In genomic region chr3:19810034-19810433, GRCm38 (mm10) we compare ENCODE assay signal across 21 mouse cellular contexts.
A peak's percentile ranks its signal among the peaks of the same experiment; 100 is the strongest.
DNase-seq lines count a peak whose midpoint lies in the region; ATAC-seq and TF ChIP-seq lines count a peak whose summit lies in the region.
"Had no signal": no experiment of that assay in that cellular context is flagged by ENCODE, and none has a peak within 500 bp of the region (broad histone marks: within the 10 kb centered on the region; RNA-seq: fewer than 3 reads in every experiment).

No protein-coding gene starts in this region.

- H3K4me2 ChIP-seq in liver, postnatal 0 days (ENCODE audit: low read depth, low read length): no peak overlapping the region
- H3K4me2 ChIP-seq: embryonic facial prominence, embryonic 15.5 days; heart, embryonic 12.5 days; hindbrain, embryonic 15.5 days had no signal

- H3K36me3 ChIP-seq in embryonic facial prominence, embryonic 10.5 days (replicated peaks): no peaks in the 10 kb centered on the region
- no peaks in the 10 kb centered on the region for H3K36me3 ChIP-seq in liver, postnatal 0 days (replicated peaks; ENCODE audit: insufficient read depth, low read length)
- H3K36me3 ChIP-seq: embryonic facial prominence, embryonic 15.5 days; forebrain, embryonic 10.5 days; heart, embryonic 12.5 days; hindbrain, embryonic 15.5 days had no signal

- ATAC-seq in liver, postnatal 0 days: no peak
- ATAC-seq: activated CD4-positive, CD25-positive, alpha-beta regulatory T cell, adult 4 months; forebrain, embryonic 14.5 days; Patski had no signal

- DNase-seq in adrenal gland, postnatal 14 days: peak; percentile 6
- no peak for DNase-seq in adrenal gland, postnatal 25 days
- peak; percentile 15 for DNase-seq in kidney, postnatal 14 days
- no peak for DNase-seq in kidney, postnatal 25 days
- DNase-seq in embryonic facial prominence, embryonic 10.5 days (ENCODE audit: low spot score): peak; percentile 20
- DNase-seq in retina, postnatal 1 day: peak; percentile 2
- DNase-seq in liver, postnatal 0 days: no peak
- DNase-seq: cerebellum, adult 11-12 months; cerebellum, adult 9-10 months; cerebellum, postnatal 25 days; gastrocnemius, adult 2 months; gastrocnemius, postnatal 25 days had no signal

- no peak overlapping the region for H3K9ac ChIP-seq in liver, postnatal 0 days (replicated peaks)
- H3K9ac ChIP-seq: embryonic facial prominence, embryonic 15.5 days; heart, embryonic 12.5 days; hindbrain, embryonic 15.5 days had no signal

- no peaks in the 10 kb centered on the region for H3K27me3 ChIP-seq in embryonic facial prominence, embryonic 10.5 days (replicated peaks; ENCODE audit: low read depth, poor library complexity, severe bottlenecking)
- no peaks in the 10 kb centered on the region for H3K27me3 ChIP-seq in liver, postnatal 0 days (ENCODE audit: insufficient read depth, low read length)
- H3K27me3 ChIP-seq: CH12.LX; embryonic facial prominence, embryonic 15.5 days; heart, embryonic 12.5 days; hindbrain, embryonic 15.5 days had no signal

- no peaks in the 10 kb centered on the region for H3K4me1 ChIP-seq in embryonic facial prominence, embryonic 10.5 days
- no peaks in the 10 kb centered on the region for H3K4me1 ChIP-seq in liver, postnatal 0 days (ENCODE audit: insufficient read depth)
- H3K4me1 ChIP-seq: embryonic facial prominence, embryonic 15.5 days; forebrain, embryonic 10.5 days; heart, embryonic 12.5 days; hindbrain, embryonic 15.5 days had no signal

- H3K4me3 ChIP-seq in embryonic facial prominence, embryonic 10.5 days: no peak overlapping the region
- H3K4me3 ChIP-seq in liver, postnatal 0 days (ENCODE audit: low read depth, low read length): no peak overlapping the region
- H3K4me3 ChIP-seq: embryonic facial prominence, embryonic 15.5 days; erythroblast, embryonic 14.5 days; forebrain, embryonic 10.5 days; gastrocnemius, adult 2 months; heart, embryonic 12.5 days; hindbrain, embryonic 15.5 days had no signal

- TF ChIP-seq CTCF in liver, postnatal 0 days (IDR thresholded peaks at IDR 0.05; ENCODE audit: low read depth): no peak

- no peaks in the 10 kb centered on the region for H3K9me3 ChIP-seq in embryonic facial prominence, embryonic 10.5 days
- H3K9me3 ChIP-seq in liver, postnatal 0 days (ENCODE audit: low read length): no peaks in the 10 kb centered on the region
- H3K9me3 ChIP-seq: embryonic facial prominence, embryonic 15.5 days; forebrain, embryonic 10.5 days; heart, embryonic 12.5 days; hindbrain, embryonic 15.5 days had no signal

- no peak overlapping the region for H3K27ac ChIP-seq in embryonic facial prominence, embryonic 10.5 days (replicated peaks)
- no peak overlapping the region for H3K27ac ChIP-seq in liver, postnatal 0 days (ENCODE audit: low read depth)
- H3K27ac ChIP-seq: embryonic facial prominence, embryonic 15.5 days; forebrain, embryonic 10.5 days; gastrocnemius, adult 2 months; hindbrain, embryonic 15.5 days had no signal

- no peak for TF ChIP-seq EP300 in liver, postnatal 0 days (IDR thresholded peaks at IDR 0.05; ENCODE audit: low read depth)

- WGBS in embryonic facial prominence, embryonic 10.5 days: 75% methylated on average over 3 of the region's 3 CpGs
- 58% methylated on average over 3 of the region's 3 CpGs for WGBS in liver, postnatal 0 days (ENCODE audit: insufficient replicate concordance)

Comparison
In these comparisons a context has a peak if more than half of its experiments do, and no peak if none do; other contexts are left out.
1. DNase-seq: peak in adrenal gland, postnatal 14 days (single experiment), kidney, postnatal 14 days (single experiment), embryonic facial prominence, embryonic 10.5 days (single experiment) and retina, postnatal 1 day (single experiment); none in adrenal gland, postnatal 25 days (single experiment), kidney, postnatal 25 days (0 of 2) and liver, postnatal 0 days (single experiment).